Mouse (Mus musculus) liver, embryonic 14.5 days (tissue): ENCODE results near the gene Dtx3.

Source experiments
- CTCF ChIP-seq: IDR thresholded peaks from 2 replicates; pipeline ENCODE4 v1.5.1; 2016; ENCODE audit warnings: antibody characterized with exemption, low read depth, control low read depth
- EP300 ChIP-seq: IDR thresholded peaks from 2 replicates; pipeline ENCODE4 v1.6.1; 2016; ENCODE audit warnings: antibody characterized with exemption, low read depth

DNA sequence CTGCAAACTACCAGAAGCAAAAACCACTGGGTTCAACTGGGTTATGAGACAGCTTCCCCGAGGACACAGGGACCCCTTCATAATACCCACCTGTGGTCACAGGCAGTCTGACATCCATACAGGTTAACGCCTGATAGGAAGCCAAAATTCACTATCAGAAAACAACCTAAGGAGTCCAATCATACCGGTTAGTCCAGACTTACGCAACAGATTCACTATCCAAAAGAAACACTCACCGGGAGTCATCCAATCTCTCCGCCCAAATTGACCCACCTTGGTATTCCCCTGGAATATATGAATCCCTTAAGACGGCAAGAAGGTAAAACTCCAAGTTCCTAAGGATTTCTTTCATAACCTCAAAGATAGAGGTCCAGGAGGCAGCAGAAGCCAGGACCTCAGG lies 51.0 kb downstream of the Dtx3 start:
- no peak for TF ChIP-seq CTCF
- no peak for TF ChIP-seq EP300
